Mouse (Mus musculus) regulatory T cell (primary cell): ENCODE results near the gene Nubpl.
"Not testable (repeated sequence)": the region's sequence is repeated elsewhere in the genome, so short reads cannot be mapped to it uniquely, and the experiment has no call there.

ENCODE experiments used
- in situ Hi-C: fragments of 300-600 bp; cut with MboI, MseI; formaldehyde crosslinking; loops from one replicate; pipeline ENCODE4 v1.15.1; 2025; ENCODE audit warnings: high pct_unique_total_duplicates

Gene Nubpl

DNA sequence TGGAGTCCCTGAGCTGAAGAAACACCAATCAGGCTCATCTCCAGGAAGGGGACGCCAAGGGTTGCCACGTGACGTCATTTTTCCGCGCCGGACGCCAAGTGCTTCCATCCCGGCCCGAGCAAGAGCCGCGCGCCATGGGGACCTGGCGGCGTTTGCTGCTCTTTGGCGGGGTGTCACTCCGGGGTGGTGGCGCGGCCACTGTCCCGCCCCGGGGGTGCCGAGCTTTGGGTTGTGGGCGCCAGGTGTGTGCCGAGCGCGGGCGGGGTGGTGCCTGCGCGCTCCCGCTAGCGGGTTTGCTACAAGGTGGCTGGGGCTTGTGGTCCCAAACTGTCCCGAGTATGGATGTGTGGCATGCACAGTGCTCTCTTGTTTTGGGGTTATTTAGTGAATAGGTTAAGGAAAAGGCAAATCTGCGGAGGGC is at the start of gene Nubpl:
TSS of gene Nubpl (plus strand) at position 88 of the 421 bp plus-strand sequence.
- in situ Hi-C loops = no loop called here

DNA sequence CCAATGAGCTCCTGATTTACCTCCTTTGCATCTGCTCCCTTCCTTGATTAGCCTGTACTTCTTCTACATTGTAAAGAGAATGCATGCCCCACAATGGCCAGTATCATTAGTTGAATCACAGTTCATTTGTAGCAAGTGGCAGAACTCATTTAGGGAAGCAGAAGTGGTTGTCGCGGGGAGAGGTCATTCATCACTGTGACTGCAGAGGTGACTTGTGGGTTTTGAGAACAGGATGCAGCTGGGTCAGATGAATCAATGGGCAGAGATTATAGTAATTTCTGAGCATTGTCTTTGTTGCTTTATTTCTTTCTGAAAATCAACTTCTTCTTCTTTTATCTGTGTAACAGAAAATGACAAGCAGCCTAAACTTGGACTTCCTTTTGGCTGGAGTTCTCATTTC is 48.2 kb upstream of the Nubpl start:
- in situ Hi-C loops = loop anchor here (25.0 kb wide), 1 partner anchor 788 kb away; no protein-coding TSS in a partner anchor

DNA sequence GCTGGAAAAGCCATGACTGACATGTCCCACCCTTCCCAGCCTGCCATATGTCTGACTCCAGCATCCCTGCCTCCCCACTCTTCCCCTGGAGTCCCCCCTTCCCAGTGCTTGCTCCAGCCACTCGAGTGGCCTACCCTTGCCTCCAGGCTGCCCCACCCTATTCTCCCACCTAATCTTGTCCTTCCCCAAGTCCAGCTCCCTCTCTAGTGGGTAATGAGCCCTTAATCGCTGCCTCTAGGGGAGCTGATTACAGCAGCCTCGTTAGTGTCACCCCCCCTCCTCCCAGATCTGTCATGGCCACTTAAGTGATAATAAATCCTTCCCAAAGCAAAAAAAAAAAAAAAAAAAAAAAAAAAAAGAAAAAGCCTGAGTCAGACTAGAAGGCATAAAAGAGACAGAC is 18.2 kb upstream of the Nubpl start:
- in situ Hi-C loops = not testable (repeated sequence)

DNA sequence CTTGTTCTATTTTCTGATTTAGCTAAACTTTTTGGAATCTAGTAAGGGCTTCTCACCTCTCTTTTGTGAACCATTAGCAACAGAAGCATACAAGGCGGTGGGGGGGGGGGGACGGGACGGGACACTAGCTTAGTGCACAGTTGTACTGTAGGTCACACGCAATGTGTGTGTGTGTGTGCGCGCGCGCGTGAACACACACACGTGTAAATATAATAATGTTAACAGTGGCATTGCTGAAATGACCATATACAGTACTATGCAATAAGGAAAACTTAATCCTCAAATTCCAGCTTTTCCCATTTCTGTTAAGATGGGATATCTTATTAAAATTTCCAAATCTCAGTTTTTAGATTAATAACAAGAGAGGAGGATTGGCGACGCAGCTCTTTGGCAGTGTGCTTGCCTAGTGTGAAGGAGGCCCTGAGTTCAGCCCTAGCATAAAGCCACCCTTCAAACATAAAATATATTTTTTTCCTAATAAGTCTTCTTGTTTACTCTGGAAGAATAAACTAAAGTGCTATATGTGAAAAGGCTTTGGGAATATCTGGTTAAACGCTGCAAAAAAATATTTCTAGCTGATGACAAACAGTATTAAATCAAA is 388 bp upstream of the Nubpl start:
- in situ Hi-C loops = no loop called here

DNA sequence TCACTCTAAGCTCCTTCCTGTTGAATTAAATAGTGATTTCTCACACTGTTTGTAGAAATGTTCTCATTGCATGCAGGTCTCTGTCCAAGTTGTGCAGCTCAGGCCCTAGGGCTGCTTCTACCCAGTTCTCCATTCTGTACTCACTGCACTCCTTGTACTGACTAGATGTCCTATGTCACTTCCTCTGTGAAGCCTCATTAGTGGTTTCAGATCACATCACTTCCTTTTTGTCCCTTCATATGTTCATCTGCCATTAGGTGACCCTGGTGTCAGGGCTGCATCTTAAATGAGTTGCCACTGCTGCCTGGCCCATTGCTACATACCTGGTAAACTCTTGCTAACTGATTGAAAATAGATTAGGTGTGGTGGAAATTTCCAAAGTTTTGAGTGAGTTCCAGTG is 22.7 kb downstream of the Nubpl start:
- in situ Hi-C loops = no loop called here

DNA sequence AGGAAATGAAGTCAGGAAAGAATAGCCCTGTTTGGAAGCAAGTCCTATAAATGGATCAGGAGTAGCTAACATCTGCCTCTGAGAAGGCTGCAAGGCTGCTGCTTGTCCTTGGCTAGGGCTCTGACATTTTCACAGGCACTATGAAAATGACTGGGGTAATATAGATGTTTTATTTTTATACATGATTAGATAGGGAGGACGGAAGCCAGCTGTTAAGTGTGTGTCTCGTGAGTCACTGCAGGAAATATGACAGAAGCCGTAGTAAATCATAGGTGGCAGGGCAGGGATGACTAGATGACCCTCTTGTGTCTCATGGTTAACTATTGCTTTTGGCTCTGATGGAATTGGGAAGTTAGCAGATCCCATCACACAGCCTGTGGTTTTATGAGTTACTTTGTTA is 28.9 kb downstream of the Nubpl start:
- in situ Hi-C loops = no loop called here

DNA sequence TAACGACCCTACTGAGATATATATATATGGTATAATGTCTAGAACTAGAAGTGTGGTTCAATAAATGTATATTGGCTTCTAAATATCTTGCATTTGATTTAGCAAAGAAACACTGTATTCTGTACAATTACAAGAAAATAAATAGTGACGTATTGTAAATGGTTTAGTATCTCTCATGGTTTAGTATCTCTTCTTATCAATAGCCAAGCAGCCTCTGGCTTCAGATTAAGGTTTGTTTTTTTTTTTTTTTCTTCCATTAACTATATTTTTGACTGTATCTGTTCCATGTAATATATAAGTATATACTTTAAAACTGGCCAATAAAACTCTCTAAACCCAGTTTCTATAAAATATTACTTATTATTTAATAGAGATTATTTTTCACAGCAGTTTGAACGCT is 31.5 kb downstream of the Nubpl start:
- in situ Hi-C loops = no loop called here

DNA sequence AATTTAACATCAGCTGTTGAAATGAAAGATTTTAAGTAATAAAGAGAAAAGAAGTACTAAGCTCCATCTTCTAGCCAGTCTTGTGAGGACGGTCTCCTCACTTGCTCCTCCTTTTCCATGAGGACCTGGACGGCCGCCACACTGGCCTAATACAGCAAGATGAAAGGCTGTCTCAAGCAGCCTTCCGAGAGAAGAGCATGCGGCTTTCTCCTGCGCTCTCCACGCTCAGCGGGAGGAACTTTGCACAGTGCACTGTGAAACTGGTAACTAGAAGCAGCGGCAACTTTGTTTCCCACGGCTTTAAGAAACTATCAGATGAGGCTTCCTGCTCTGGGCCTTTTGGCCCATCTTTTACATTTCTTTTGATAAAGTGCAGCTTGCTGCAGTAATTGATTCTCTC is 34.7 kb downstream of the Nubpl start:
- in situ Hi-C loops = no loop called here

DNA sequence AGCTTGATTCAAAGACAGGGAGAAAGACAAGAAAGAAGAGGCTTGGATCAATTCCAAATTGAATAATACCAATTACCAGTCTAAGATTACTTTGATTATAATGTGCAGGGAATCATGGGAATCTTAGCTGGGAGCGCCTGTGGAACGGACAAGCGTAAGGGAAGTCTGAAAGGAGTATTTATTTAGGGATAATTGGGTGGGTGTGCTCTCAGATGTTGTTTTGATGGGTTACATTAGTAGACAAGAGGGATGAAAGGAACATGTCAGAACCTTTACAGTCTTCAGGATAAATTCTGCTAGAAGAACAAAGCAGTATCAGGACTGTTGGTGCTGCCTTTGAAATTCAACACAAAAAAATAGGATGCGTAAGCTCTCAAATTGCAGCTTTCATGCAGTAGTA is 40.8 kb downstream of the Nubpl start:
- in situ Hi-C loops = no loop called here

DNA sequence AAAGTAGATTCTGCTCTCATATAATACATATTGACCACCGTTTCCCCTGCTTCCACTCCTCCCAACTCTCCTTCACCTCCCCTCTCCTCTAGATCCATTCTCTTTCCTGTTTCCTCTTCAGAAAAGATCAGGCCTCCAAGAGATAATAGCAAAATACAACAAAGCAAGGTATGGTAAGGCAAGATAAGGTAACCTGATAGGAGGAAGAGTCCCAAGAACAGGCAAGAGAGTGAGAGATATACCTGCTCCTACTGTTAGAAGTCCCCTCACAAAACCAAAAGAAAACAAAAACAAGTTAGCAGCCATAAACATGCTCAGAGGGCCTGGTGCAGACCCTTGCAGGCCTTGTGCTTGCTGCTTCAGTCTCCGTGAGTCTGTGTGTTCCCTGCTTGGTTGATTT is 49.1 kb downstream of the Nubpl start:
- in situ Hi-C loops = no loop called here

DNA sequence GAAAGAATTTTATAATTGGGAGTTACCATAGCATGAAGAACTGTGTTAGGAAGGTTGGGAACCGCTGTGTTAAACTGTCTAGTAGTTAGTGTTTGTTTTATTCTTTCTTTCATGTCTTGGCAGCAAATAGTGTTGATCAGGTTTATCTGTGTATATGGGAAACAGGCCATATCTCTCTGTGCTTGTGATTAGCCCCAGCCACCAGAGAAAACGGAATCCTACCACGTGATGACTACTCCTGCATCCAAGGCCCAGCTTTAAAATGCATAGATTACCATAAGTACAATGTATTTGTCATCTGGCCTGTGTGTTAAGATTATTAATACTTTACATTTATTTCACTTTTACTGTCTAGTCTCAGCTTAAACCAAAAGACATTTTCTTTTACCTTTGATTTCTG is 51.9 kb downstream of the Nubpl start:
- in situ Hi-C loops = no loop called here

DNA sequence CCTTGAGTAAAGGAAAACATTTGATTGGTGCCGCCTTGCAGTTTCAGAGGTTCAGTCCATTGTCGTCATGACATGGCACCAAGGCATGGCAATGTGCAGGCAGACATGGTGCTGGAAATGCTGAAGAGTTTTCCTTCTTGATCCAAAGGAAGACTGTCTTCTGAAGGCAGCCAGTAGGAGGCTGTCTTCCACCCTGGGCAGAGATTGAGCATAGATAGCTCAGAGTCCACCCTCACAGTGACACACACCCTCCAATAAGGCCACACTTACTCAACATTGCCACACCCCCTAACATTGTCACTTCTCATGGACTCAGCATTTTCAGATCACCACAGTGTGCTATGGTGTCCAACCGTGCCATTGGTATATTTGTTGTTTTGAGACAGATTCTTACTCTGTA is 54.5 kb downstream of the Nubpl start:
- in situ Hi-C loops = no loop called here

DNA sequence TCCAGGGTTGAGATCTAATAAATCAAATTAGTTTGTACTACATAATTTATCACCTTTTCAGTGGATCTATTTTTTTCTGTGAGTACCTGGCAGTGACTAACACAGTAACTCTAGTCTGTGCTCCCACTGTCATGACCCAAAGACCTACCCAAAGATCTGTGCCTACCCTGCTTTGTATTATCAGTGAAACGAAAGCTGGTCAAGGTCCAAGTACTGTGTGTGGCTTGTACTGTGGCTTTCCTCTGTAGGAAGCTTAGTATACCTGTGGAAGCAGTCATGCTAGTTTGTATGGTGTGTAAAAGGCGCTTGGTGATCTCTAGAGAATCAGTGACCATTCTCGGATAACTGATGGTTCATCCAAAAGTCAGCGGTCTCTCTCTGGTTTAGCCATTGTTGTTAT is 57.4 kb downstream of the Nubpl start:
- in situ Hi-C loops = no loop called here

DNA sequence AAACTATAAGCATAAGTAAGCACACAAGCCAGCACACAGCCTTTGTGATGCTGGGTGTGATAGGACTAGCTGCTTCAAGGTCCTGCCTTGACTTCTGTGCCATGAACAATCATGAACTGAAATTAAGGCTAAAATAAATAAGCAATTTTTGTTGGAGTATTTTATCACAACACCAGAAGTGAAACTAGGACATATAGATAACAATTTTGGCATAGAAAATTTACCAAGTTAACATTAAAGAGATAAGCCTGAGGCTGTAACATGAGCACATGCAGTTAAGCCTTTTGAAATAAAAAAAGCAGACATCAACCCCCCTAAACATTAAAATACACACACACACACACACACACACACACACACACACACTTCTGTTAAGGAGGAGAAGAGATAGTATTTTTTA is 66.9 kb downstream of the Nubpl start:
- in situ Hi-C loops = no loop called here

DNA sequence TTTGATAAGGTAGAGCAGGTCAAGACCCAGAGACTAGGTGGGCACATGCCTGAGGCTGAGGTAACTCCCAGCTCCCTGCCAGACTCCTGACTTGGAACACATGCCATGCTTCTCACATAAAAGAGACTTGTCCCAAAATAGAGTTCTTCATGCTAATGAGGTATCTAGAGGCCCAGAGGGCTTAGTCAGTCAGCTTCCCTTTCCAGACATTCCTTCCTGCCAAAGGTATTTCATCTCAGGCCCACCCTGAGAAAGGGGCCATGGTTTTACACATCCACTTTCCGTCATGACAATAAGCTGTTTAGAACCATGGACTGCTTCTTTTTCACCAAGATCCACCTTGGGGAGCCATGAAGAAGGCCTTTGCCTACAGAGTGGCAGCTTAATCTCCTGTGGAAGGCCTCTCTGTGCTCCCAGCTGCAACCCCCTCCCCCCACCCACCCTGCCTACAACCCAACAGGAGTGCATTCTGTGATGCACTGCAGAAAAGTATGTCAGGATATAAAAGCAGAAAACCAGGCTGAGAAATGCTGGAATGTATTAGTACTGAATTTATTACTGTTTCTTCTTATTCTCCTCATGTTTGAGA is 88.8 kb downstream of the Nubpl start:
- in situ Hi-C loops = no loop called here

DNA sequence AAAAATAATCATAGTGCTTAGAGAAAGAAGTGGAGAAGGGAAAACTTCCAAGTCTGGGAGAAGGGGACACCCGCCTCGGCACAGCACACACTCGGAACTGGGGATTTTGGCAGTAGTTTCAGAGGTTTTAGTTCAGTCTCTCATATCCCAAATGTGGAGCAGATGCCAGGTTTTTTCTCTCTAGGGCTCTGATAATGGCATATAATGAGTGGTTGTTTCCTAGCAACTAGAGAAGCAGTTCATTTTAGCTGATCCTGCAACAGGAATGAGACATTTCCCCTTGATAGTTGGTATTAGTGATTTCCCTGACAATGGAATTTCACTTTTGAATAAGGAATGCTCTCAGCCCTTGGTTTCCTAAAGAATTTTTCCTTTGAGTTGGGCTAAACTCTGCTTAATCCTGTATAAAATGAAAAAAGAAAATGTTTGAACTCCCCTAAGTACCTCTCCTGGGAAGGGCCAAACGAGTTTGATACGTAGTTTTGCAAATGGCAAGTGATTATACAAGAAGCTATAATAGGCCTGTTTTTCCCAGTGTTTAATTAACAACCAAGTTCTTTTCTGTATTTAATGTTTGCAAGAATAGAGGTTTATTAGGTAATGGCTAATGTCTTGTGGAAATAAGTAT is 89.5 kb downstream of the Nubpl start:
- in situ Hi-C loops = no loop called here

DNA sequence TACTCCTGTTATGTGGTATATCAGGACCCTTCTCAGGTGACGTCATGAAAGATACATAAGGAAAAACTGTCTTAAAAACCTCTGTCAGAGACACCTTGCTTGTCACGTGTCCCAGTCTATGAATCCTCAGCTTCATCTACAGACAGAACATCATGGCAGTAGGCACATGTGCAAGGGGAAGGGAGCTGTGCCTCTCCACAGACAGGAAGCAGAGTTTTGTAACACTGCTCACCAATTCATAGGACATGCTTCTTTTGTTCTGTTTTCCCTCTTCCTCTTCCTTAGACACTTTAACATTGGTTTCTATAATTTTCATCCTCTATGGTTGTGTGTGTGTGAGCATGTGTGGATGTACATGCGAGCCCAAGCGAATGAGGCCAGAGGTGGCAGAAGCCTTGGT is 100.9 kb downstream of the Nubpl start:
- in situ Hi-C loops = no loop called here

DNA sequence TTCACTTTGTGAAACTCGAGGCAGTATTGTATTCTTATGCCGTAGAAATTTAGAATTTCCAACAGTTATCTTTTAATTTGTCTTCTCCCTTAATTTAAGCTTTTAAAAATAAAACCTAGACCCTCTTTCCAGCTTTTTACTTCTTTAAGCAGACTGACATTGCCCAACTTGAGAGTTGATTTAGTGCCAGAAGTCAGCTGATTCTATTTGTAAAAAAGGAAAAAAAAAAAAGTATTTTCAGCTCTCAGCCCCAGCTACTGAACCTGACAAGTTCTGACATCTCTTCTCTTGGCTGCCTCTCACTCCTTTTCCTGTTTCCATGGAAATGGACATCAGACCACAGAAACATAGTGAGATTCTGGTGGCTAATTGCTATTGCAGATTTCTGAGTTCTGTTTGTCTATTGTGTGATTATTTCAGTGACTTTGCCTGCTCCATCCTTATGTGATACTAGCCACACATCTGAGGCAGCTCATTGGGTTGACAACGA is 111.6 kb downstream of the Nubpl start:
- in situ Hi-C loops = no loop called here

DNA sequence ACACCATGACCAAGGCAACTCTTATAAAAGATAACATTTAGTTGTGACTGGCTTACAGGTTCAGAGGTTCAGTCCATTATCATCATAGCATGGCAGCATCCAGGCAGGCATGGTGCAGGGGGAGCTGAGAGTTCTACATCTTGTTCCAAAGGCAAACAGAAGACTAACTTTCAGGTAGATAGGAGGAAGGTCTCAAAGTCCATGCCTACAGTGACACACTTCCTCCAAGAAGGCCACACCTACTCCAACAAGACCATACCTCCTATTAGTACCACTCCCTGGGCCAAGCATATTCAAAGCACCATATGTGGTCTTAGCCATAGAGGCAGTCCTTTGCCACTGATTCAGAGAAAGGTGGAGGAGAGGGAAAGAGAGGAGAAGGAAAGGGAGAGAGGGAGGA is 113.6 kb downstream of the Nubpl start:
- in situ Hi-C loops = no loop called here

DNA sequence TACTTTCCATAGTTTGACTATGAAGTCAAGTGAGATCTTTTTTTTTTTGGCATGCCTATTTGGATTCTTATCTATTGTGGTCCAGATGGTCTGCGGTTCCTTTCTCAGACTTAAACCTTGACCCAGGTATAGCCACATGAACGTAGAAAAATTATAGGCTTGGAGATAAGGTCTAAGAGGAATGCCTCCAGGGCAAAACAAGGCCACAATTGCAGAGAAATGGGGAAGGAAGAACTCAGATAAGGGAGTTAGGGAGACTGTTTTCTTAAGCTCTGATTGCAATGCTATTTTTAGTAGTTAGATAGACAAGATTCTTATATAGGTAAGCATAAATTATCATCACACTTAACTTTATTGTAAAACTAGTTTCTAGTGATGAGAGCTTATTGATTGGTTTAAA is 117.3 kb downstream of the Nubpl start:
- in situ Hi-C loops = no loop called here

DNA sequence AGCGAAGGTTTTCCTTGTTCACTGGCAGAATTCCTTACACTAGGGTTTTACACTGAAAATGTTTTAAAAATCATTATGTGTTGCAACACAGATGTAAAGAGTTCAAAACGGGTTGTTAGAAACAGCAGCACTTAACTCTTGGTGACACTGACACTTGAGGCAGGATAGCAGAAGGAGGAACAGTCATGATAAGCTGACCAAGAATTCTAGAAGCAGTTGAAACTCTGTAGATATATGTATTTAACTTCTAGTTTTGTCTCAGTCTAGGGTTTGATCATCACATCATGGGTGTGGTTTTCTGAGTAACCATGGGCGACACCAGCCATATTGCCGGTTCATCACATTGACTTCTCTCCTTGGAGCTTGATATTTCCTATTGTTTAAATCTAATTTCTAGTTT is 127.4 kb downstream of the Nubpl start:
- in situ Hi-C loops = no loop called here

DNA sequence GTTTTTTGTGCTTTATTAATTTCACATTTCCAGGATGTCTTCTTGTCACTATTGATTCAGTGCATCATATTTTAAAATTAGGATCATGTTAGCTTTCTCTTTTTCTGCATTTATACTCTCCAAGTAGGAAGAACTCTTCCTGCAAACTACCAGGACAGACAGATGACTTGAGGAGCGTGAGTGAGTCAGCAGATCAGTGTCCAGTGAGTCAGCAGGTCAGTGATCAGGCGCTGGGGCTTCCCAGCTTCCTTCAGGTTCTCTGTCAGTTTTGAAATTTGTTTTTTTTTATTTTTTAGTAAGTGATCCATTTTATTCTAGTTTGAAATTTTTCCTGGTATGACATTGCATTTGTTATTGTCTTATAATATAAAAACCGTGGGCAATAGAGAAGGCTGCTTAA is 131.2 kb downstream of the Nubpl start:
- in situ Hi-C loops = no loop called here

DNA sequence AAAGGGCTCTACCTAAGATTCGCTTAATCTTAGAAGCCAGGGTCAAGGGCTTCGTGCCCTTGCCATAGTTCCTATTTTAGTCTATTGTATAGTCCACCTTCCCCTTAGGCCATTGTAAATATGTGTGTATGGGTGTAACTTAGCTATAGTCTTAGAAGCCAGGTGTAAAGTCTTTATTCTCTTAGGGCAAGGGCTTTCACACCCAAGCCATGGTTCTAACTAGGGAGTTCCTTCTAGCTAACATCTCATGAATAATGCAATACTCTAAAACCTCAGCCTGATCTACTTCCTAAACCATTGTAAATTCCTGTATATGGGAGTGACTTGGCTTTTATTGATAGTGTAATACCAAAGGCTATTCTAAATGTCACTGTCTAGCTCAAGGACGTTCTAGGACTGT is 134.4 kb downstream of the Nubpl start:
- in situ Hi-C loops = not testable (repeated sequence)
